Comparison of ENCODE assay signal across 8 mouse cellular contexts in genomic region chr17:4996121-4996813, GRCm38 (mm10). TPM values are rescaled to one million over a fixed set of nuclear protein-coding genes. Genes with fewer than 3 reads are reported as not detected.
A peak's percentile ranks its signal among the peaks of the same experiment; 100 is the strongest.
DNase-seq lines count a peak whose midpoint lies in the region; ATAC-seq and TF ChIP-seq lines count a peak whose summit lies in the region.

No protein-coding gene starts in this region.

- H3K9me3 ChIP-seq in MEL (replicated peaks; ENCODE audit: insufficient read depth, low read length) = no peaks in the 10 kb centered on the region

- no peak for TF ChIP-seq RAD21 in MEL (IDR thresholded peaks at IDR 0.05; ENCODE audit: low read depth, low read length)

- H3K27me3 ChIP-seq in C2C12 (ENCODE audit: control insufficient read depth, insufficient read depth, insufficient read length) (no peaks in the 10 kb centered on the region), MEL (ENCODE audit: control insufficient read depth in 1 of 2, insufficient read depth in 2 of 2, low read length in 2 of 2) (no peaks in the 10 kb centered on the region; a peak in 1 of 4 replicates)
- H3K27me3 ChIP-seq in kidney, adult 2 months (replicated peaks; ENCODE audit: control insufficient read depth, insufficient read depth, low read length) = no peaks in the 10 kb centered on the region; the same call in 1 of the 2 replicates

- no peaks in the 10 kb centered on the region for H3K36me3 ChIP-seq in C2C12 (ENCODE audit: control insufficient read depth, insufficient read depth)
- H3K36me3 ChIP-seq in MEL (ENCODE audit: control insufficient read depth in 1 of 2, insufficient read depth in 2 of 2, low read length in 2 of 2) = peaks cover 0 to 16% of the 10 kb centered on the region in 2 experiments; a peak in 2 of 4 replicates
- no peaks in the 10 kb centered on the region for H3K36me3 ChIP-seq in kidney, adult 2 months (ENCODE audit: control insufficient read depth, insufficient read depth, low read length)

- 0 out of 2 replicates have a peak, but pooled peaks have one; percentile 7 for ATAC-seq in granulocyte monocyte progenitor cell, adult 5-6 weeks (replicated peaks; ENCODE audit: poor library complexity, severe bottlenecking)
- ATAC-seq in megakaryocyte progenitor cell, adult 5-6 weeks (replicated peaks; ENCODE audit: poor library complexity) = no peak

- H3K4me3 ChIP-seq in C2C12 (ENCODE audit: insufficient read depth, poor library complexity, severe bottlenecking) = peak overlapping the region; percentile 64
- peak overlapping the region; percentile 75 to 98 for H3K4me3 ChIP-seq in MEL (ENCODE audit: control insufficient read depth in 1 of 2, insufficient read depth in 1 of 2, low read depth in 2 of 2, low read length in 2 of 2)
- H3K4me3 ChIP-seq in kidney, adult 2 months (ENCODE audit: insufficient read depth, low read depth, low read length) = peak overlapping the region; percentile 81

- TF ChIP-seq POLR2A in MEL (IDR thresholded peaks at IDR 0.05; ENCODE audit: control insufficient read depth in 1 of 2, insufficient read depth in 1 of 2, low read depth in 1 of 2, low read length in 2 of 2, poor library complexity in 1 of 2) = no peak
- TF ChIP-seq POLR2A in kidney, adult 2 months (IDR thresholded peaks at IDR 0.05; ENCODE audit: low read depth, low read length) = no peak

- WGBS in kidney, adult 2 months = 1% methylated on average over 79 of the region's 95 CpGs

- peaks cover 45% of the 10 kb centered on the region for H3K79me3 ChIP-seq in C2C12 (ENCODE audit: low read depth)

- peaks cover 55% of the 10 kb centered on the region for H3K79me2 ChIP-seq in C2C12 (ENCODE audit: control insufficient read depth, insufficient read depth)
- H3K79me2 ChIP-seq in MEL (ENCODE audit: control insufficient read depth, insufficient read depth, low read length, poor library complexity) = peaks cover 51% of the 10 kb centered on the region

- peak overlapping the region; percentile 97 for H3K27ac ChIP-seq in MEL (ENCODE audit: control insufficient read depth, low read depth, low read length)
- peak overlapping the region; percentile 95 for H3K27ac ChIP-seq in kidney, adult 2 months (ENCODE audit: insufficient read depth, low read depth, low read length)

- TF ChIP-seq CTCF in C2C12 (IDR thresholded peaks at IDR 0.05; ENCODE audit: control insufficient read depth, insufficient read depth, insufficient read length) (no peak), MEL (IDR thresholded peaks at IDR 0.05 in 2 of 3, conservative IDR thresholded peaks at IDR 0.05 in 1 of 3; ENCODE audit: control insufficient read depth in 1 of 3, insufficient read depth in 1 of 3, low read depth in 2 of 3, low read length in 3 of 3, poor library complexity in 1 of 3, severe bottlenecking in 1 of 3) (no peak)
- no peak for TF ChIP-seq CTCF in kidney, adult 2 months (conservative IDR thresholded peaks at IDR 0.05; ENCODE audit: insufficient read depth, insufficient read length, low read depth, low read length)

- H3K9ac ChIP-seq in MEL (ENCODE audit: control insufficient read depth, low read depth, low read length, poor library complexity, severe bottlenecking) = peak overlapping the region; percentile 99

- H3ac ChIP-seq in C2C12 (ENCODE audit: control insufficient read depth, insufficient read length, low read depth) = peak overlapping the region; percentile 88

- peak; percentile 26 for DNase-seq in MEL (ENCODE audit: low read depth, low spot score)
- DNase-seq in cerebellum, postnatal 36 days = peak; percentile 59
- peak; percentile 64 for DNase-seq in kidney, adult 2 months
- peak; percentile 65 for DNase-seq in lung, postnatal 10 days
- DNase-seq in spleen, adult 18-20 months = peak; percentile 62 to 72

- no peak for TF ChIP-seq EP300 in MEL (IDR thresholded peaks at IDR 0.05; ENCODE audit: low read depth in 1 of 2, low read length in 2 of 2)

- peaks cover 2 to 11% of the 10 kb centered on the region in 2 experiments; a peak in 3 of 4 replicates for H3K4me1 ChIP-seq in MEL (ENCODE audit: control insufficient read depth in 1 of 2, insufficient read depth in 2 of 2, low read length in 2 of 2)
- H3K4me1 ChIP-seq in kidney, adult 2 months (ENCODE audit: control insufficient read depth, insufficient read depth, low read length) = peaks cover 17% of the 10 kb centered on the region

TF ChIP-seq in C2C12, 6 proteins besides CTCF, POLR2A, EP300 and RAD21:
- TF ChIP-seq FOSL1 (IDR thresholded peaks at IDR 0.05; ENCODE audit: insufficient read depth, low read length, poor library complexity, severe bottlenecking) = no peak
- no peak for TF ChIP-seq MYOG (IDR thresholded peaks at IDR 0.05; ENCODE audit: control insufficient read depth, extremely low read depth, insufficient read length)
- no peak for TF ChIP-seq MAX (IDR thresholded peaks at IDR 0.05)
- TF ChIP-seq MYOD1 (IDR thresholded peaks at IDR 0.05; ENCODE audit: control insufficient read depth, insufficient read length, low read depth) = no peak
- TF ChIP-seq CEBPB (IDR thresholded peaks at IDR 0.05; ENCODE audit: low read depth) = no peak
- no peak for TF ChIP-seq USF1 (IDR thresholded peaks at IDR 0.05; ENCODE audit: low read depth)

TF ChIP-seq in MEL, 35 proteins besides CTCF, POLR2A, EP300 and RAD21:
- TF ChIP-seq MXI1 (IDR thresholded peaks at IDR 0.05; ENCODE audit: low read depth, low read length) (peak; percentile 6; the same call in 1 of the 2 replicates), ETS1 (IDR thresholded peaks at IDR 0.05; ENCODE audit: low read depth, low read length) (0 out of 2 replicates have a peak, but pooled peaks have one; percentile 7), TBP (IDR thresholded peaks at IDR 0.05; ENCODE audit: low read depth, low read length) (no peak)

RNA-seq across cellular contexts. Expression of gene Arid1b, which starts 2.1 kb away (rescaled TPM):
- polyA plus RNA-seq in C2C12 (2012; fragmentation: generic; extraction: Trizol) (9.1 TPM), MEL (2012; ENCODE audit: insufficient read depth in 1 of 2, insufficient read length in 2 of 2, low read depth in 1 of 2, low replicate concordance in 2 of 2, missing spikeins in 1 of 2) (10 to 100 TPM in 1 of 2 experiments, not detected in 1; 17.4 TPM)
- 13.3 and 13.4 TPM in 2 replicates for total RNA-seq in MEL (2012; rRNA removed)
- 39.2 and 51.1 TPM in 2 replicates for total RNA-seq in granulocyte monocyte progenitor cell, adult 5-6 weeks (2014; fragmentation: Nextera tagmentation)
- 24.1 and 29.4 TPM in 2 replicates for total RNA-seq in granulocyte monocyte progenitor cell, adult 5-6 weeks (2017)
- polyA plus RNA-seq in kidney, adult 2 months (2012; rRNA removed) = 20.6 and 22.0 TPM in 2 replicates
- total RNA-seq in megakaryocyte progenitor cell, adult 5-6 weeks (2015) = 34.1 and 42.0 TPM in 2 replicates
- 20.6 and 23.6 TPM in 2 replicates for total RNA-seq in megakaryocyte progenitor cell, adult 5-6 weeks (2017)
